Mouse (Mus musculus) stomach, postnatal 0 days (tissue): Measurements from ENCODE around the gene Spata31.

ENCODE experiments used
- CTCF ChIP-seq: IDR thresholded peaks from 2 replicates; pipeline ENCODE4 v1.5.1; 2016; ENCODE audit warnings: antibody characterized with exemption, low read depth, mild to moderate bottlenecking, moderate library complexity
- EP300 ChIP-seq: optimal IDR thresholded peaks from 2 replicates; pipeline ENCODE3; 2016; ENCODE audit warnings: antibody characterized with exemption

GRCm38 (mm10) chr13:64917191-64917590 lies at the start of gene Spata31:
- no peak for TF ChIP-seq CTCF
- no peak for TF ChIP-seq EP300
